Mouse (Mus musculus): ENCODE results near the gene Cyp4a30b. TPM values are rescaled to one million over a fixed set of nuclear protein-coding genes. Genes with fewer than 3 reads are reported as not detected.

The Cyp4a30b gene
- polyA plus RNA-seq (2017; shearing (Covaris generic)) = not detected

DNA sequence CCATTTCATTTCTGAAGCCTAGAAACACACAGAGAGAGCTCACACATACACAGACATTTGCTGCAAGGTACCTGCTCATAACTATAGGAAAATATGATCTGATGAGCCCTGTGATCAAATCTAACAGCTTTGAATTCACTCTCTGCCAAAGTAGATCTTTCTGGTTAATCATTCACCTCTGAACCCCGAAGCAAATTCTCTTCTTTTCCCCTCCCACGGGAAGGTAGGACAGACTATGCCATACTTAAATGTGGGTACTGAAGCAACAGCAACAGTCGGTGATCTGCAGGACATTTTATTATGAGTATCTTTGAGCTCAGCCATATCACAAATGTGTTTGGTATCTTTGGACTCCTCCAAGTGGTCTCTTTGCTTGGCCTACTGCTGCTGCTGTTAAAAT, at the start of gene Cyp4a30b:
Gene Cyp4a30b, plus strand, starts transcription at position 301 of the 400 bp plus-strand sequence.

DNA sequence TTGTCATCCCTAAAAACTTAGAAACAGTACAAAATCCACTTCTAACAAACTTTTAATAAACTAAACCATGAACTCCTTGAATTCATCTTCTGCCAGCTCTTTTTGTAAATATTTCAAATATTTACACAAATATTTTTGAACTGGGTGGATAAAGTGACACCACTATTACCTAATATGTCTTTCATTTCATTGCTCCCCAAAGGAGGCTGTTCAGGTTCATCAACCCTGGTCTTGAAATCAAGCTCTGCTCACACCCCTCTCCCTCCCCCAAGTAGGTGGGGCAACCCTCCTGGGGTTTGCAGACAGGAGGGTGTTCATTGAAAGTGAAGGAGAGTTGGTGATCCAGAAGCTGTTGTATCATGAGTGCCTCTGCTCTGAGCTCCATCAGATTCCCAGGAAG, 41.1 kb upstream of the Cyp4a30b start, which contains the start of gene Cyp4a12b:
Gene Cyp4a12b, plus strand, starts transcription at position 301 of the 400 bp plus-strand sequence.

DNA sequence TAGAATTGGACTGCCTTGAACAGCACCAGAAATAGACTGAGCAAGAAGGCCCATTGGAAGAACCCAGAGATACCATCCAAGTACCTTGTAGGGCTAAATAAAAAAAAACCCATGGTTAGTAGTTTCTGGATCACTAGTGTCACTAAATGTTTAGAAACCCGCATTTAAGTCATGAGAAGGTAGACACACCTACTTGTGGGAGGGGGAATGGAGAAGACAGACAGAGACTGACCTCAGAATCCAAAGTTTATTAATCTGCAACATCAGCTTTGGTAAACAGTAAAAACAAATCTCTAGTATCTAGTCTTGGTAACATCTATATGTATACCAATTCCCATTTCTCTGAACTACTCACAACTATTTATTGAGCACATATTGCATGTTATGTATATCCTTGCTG, 43.6 kb downstream of the Cyp4a30b start, which contains the start of gene Cyp4a14:
Gene Cyp4a14, minus strand, starts transcription at position 142 of the 400 bp plus-strand sequence.

DNA sequence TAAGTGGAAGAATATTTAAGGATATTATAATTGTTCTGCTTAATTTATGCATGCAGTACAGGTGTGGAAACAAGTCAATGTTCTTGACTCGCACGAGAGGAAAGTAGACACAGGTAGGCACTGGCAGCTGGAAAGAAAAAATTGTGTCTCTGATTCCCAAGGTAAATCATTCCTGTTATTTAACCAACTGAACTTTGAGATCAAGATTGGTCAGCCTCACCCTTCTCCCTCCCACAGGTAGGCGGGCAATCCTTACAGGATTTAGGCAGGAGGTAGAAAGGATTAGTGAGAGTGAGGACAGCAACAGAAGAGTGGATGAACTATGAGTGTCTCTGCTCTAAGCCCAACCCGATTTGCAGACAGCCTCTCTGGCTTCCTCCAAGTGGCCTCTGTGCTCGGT, 65.6 kb downstream of the Cyp4a30b start, which contains the start of gene Cyp4a10:
Gene Cyp4a10, plus strand, starts transcription at position 265 of the 400 bp plus-strand sequence.

Other genes with a start within 250 kb of the Cyp4a30b start
- not detected for gene Cyp4a29, start 210.5 kb upstream of the Cyp4a30b start, polyA plus RNA-seq (2017; shearing (Covaris generic))
- not detected for gene Cyp4a12a, start 153.6 kb upstream of the Cyp4a30b start, polyA plus RNA-seq (2017; shearing (Covaris generic))
- gene Cyp4a12b, start 41.0 kb upstream of the Cyp4a30b start, polyA plus RNA-seq (2017; shearing (Covaris generic)) = not detected
- not detected for gene Cyp4a14, start 43.5 kb downstream of the Cyp4a30b start, polyA plus RNA-seq (2017; shearing (Covaris generic))
- not detected for gene Cyp4a10, start 65.7 kb downstream of the Cyp4a30b start, polyA plus RNA-seq (2017; shearing (Covaris generic))
- gene Cyp4a31, start 111.0 kb downstream of the Cyp4a30b start, polyA plus RNA-seq (2017; shearing (Covaris generic)) = not detected
- not detected for gene Cyp4a32, start 148.4 kb downstream of the Cyp4a30b start, polyA plus RNA-seq (2017; shearing (Covaris generic))
- gene Cyp4b1, start 195.1 kb downstream of the Cyp4a30b start, polyA plus RNA-seq (2017; shearing (Covaris generic)) = not detected

Measured in inflammation-experienced regulatory T-cells, adult 16 weeks (primary cell).